Mouse (Mus musculus): ENCODE data around the gene Snx25. TPM values are rescaled to one million over a fixed set of nuclear protein-coding genes. Genes with fewer than 3 reads are reported as not detected.

Gene Snx25
- total RNA-seq, 2 experiments from 2014 or later: 4.7 to 5.5 TPM

DNA sequence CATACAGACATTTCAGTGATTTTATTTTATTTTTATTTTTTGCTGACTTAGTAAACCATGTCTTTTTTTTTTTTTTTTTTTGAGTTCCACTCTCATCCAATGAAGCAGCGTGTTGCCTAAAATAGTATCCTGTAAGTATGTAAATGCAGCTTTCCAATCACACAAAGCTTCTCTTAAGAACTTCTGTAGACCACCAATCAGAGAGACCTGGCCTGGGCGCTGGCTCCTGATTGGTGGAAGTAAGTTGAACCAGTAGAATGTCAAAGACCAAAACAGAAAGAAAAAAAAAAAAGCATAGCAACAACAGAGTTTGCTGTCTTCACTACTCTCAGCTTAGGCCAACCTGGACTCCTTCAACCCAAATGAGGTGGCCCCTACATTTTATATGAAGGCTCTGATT lies 141.7 kb downstream of the Snx25 start:
- no peak for DNase-seq

GRCm38 (mm10) chr8:46007050-46007672 lies 144.8 kb downstream of the Snx25 start:
- DNase-seq: no peak

- no peak for DNase-seq
These were observed 146.4 kb downstream of the Snx25 start, which contains the start of gene Ankrd37 for GRCm38 (mm10) chr8:46005596-46005995. Gene Ankrd37, minus strand, starts transcription at chr8:46005707.

- DNase-seq: peak; percentile 99
These were observed 151.9 kb downstream of the Snx25 start for GRCm38 (mm10) chr8:45999784-46000705.

GRCm38 (mm10) chr8:45999138-45999783 lies 152.7 kb downstream of the Snx25 start, which contains the start of gene Lrp2bp:
Gene Lrp2bp, plus strand, starts transcription at chr8:45999303.
- no peak for DNase-seq

- DNase-seq: no peak
These were observed 153.7 kb downstream of the Snx25 start for GRCm38 (mm10) chr8:45998228-45998627.

- no peak for DNase-seq
These were observed 156.4 kb downstream of the Snx25 start for GRCm38 (mm10) chr8:45995576-45995975.

- no peak for DNase-seq
These were observed 157.8 kb downstream of the Snx25 start for GRCm38 (mm10) chr8:45994111-45994510.

GRCm38 (mm10) chr8:45990631-45991310 lies 161.2 kb downstream of the Snx25 start:
- no peak for DNase-seq

GRCm38 (mm10) chr8:45988189-45988588 lies 163.8 kb downstream of the Snx25 start:
- DNase-seq: no peak

GRCm38 (mm10) chr8:45986665-45987064 lies 165.3 kb downstream of the Snx25 start:
- DNase-seq: no peak

Other genes starting within 250 kb of the Snx25 start
- not detected for gene Ccdc110, start 217.5 kb downstream of the Snx25 start, total RNA-seq (2021)
- under 1 TPM; 0.16 to 0.61 TPM for gene 1700029J07Rik, start 176.9 kb downstream of the Snx25 start, total RNA-seq (2021)
- gene Ufsp2, start 176.6 kb downstream of the Snx25 start, total RNA-seq (2021): 10 to 100 TPM; 39.0 to 41.3 TPM
- 1 to 10 TPM; 1.6 to 1.7 TPM for gene Lrp2bp, start 152.9 kb downstream of the Snx25 start, total RNA-seq (2021)
- 1 to 10 TPM; 2.2 to 3.2 TPM for gene Ankrd37, start 146.5 kb downstream of the Snx25 start, total RNA-seq (2021)
- gene Cfap97, start 388 bp downstream of the Snx25 start, total RNA-seq (2021): 10 to 100 TPM; 11.1 to 11.3 TPM
- gene Slc25a4, start 59.1 kb upstream of the Snx25 start, total RNA-seq (2021): 1,000 to 10,000 TPM; 2,973 to 3,130 TPM
- gene Helt, start 142.5 kb upstream of the Snx25 start, total RNA-seq (2021): 1 to 10 TPM; 1.6 to 1.8 TPM